Mouse (Mus musculus) heart, adult 2 months (tissue): ENCODE measurements at regions not wholly inside any gene's neighbourhood (a gene's known extent, or its start where the extent isn't known, plus 50 kb on each side); places are given as distances from the start of the nearest gene placed in this dataset.

Source experiments
- CTCF ChIP-seq: fragments of 200-600 bp; IDR thresholded peaks from 2 replicates; pipeline ENCODE4 v1.8.1; 2022; ENCODE audit warnings: antibody characterized with exemption, mild to moderate bottlenecking, moderate library complexity
- EP300 ChIP-seq: fragments of 200-500 bp; IDR thresholded peaks from 2 replicates; pipeline ENCODE4 v1.6.1; 2011; ENCODE audit warnings: low read depth, low read length, control low read depth; ENCODE audit not compliant: insufficient read depth
- POLR2A ChIP-seq: fragments of 200-500 bp; IDR thresholded peaks from 2 replicates; pipeline ENCODE4 v1.6.1; 2011; ENCODE audit warnings: mild to moderate bottlenecking, low read depth, low read length, control low read depth; ENCODE audit not compliant: insufficient read depth

GRCm38 (mm10) chr13:44231403-44231802, 446.8 kb downstream of the Cd83 start:
- no peak for TF ChIP-seq POLR2A
- TF ChIP-seq CTCF: no peak
- no peak for TF ChIP-seq EP300
